Mouse (Mus musculus) CD4-positive, CD25-positive, alpha-beta regulatory T cell, adult 4 months (primary cell): ENCODE results near the gene Polq. TPM values are rescaled to one million over a fixed set of nuclear protein-coding genes. Genes with fewer than 3 reads are reported as not detected.

Source experiments
- ATAC-seq: one replicate; pipeline ENCODE4 v1.8.0; 2017
- polyA plus RNA-seq, 2 experiments: library from polyadenylated mRNA; unstranded; fragments of 100-300 nt; shearing (Covaris generic); gene quantifications; one replicate each; pipeline ENCODE4 v1.2.1; 2017

The Polq gene
- polyA plus RNA-seq = 1 to 10 TPM; 1.5 to 3.0 TPM

- ATAC-seq = peak; percentile 98
These were observed at the start of gene Polq for GRCm38 (mm10) chr16:37011061-37011921. TSS of gene Polq (plus strand) at chr16:37011786.

DNA sequence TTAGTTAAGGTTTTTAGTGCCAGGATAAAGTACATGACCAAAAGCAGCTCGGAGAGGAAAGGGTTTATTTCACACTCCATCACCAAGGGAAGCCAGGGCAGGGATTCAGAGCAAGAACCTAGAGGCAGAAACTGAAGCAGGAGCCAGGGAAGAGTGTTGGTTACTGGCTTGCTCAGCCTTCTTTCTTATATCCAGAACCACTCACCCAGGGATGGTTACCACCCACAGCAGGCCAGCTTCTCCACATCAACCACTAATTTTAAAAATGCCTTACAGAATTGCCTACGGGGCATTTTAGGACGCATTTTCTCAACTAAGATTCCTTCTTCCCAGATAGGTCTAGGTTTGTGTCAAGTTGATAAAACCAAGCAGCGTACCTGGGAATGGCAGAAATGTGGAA is 48.2 kb upstream of the Polq start:
- no peak for ATAC-seq

- ATAC-seq = no peak
These were observed 32.5 kb upstream of the Polq start for GRCm38 (mm10) chr16:36979127-36979526.

DNA sequence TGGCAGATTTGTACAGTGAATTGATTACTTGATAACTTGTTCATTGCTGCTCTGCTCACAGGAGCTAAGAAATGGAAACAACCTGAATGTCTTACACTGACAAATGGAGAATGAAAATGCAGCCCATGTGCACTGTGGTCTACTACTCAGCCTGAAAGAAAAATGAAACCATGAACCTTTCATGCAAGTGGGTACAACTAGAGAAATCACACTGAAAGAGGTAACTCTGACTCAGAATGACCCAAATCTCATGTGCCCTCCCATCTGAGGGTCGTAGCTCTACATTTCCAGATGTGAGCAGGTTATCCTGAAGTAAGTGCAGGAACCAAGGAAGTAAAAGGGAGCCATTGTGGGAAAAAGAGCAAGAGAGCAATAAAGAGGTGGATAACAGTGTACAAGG is 27.8 kb upstream of the Polq start:
- no peak for ATAC-seq

- ATAC-seq = peak; percentile 80
These were observed 25.9 kb upstream of the Polq start for GRCm38 (mm10) chr16:36985636-36986042.

- no peak for ATAC-seq
These were observed 24.2 kb upstream of the Polq start for GRCm38 (mm10) chr16:36987399-36987798.

DNA sequence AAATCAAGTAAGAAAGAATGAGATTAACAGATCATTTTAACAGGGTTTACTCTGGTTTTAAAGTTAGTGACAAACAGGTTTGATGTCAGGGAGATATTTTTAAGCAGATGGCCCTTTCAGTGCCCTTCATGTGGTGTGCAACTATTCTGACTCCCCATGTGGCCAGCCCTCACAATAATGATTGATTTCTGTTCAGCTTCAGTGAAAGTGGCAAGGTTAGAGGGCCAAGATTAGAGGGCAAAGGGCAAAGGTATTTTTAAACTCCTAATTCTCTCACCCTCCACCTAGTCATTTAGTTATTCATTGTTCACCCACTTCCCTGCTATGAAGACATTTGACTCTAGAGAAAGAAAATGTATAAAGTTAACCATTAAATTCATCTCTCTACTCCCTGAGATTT is 23.5 kb upstream of the Polq start:
- no peak for ATAC-seq

DNA sequence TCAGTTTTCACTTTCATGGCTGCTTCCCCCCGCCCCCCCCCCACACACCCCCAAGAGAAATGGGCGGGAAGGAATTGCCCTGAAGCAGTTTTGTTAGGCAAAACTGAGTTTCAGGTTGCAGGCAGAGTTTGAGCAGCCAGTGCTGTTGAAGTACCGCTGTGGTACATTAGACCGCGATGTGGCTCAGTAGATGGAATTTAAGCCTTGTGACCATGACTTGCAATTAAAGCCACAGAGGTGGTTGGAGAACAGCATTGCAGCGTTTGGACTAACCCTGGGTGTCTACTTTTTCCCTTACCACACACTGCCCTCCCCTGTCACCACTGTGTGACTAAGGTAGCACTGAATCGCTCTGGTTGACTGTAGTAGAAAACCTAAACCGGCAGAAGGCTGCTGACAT is 22.1 kb upstream of the Polq start:
- peak; percentile 14 for ATAC-seq

DNA sequence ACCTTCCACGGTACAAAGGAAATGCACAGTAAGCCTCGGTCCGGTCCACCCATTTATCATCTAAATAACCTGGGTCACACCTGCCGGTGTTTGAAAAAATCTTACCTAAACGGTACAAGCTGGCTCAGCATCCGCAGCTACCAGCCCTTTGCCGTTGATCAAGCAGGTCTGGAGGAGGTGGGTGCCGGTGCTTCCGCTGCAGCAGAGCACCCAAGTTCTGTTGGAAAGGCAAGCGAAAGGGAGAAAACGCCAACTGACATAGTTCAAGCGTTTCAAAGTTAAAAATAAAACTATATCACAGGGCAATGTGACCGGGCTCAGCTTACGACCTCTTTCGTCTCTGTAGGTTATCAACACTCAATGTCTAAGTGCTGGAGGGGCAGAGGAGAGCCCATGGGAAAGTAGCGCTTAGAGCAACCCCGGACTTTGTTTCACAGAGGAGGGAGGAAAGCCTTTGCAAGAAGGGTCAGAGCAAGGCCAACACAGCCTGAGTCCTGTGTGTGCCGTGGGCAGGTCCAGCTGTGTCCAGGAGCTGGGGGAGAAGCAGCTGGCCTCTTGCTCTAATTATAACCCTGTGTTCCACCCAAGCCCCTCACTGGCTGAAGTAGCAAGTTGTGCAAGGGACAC is 21.5 kb upstream of the Polq start, which contains the start of gene Fbxo40:
TSS of gene Fbxo40 (minus strand) at position 469 of the 627 bp plus-strand sequence.
- ATAC-seq = no peak

- ATAC-seq = no peak
These were observed 13.9 kb upstream of the Polq start for GRCm38 (mm10) chr16:36997650-36998049.

DNA sequence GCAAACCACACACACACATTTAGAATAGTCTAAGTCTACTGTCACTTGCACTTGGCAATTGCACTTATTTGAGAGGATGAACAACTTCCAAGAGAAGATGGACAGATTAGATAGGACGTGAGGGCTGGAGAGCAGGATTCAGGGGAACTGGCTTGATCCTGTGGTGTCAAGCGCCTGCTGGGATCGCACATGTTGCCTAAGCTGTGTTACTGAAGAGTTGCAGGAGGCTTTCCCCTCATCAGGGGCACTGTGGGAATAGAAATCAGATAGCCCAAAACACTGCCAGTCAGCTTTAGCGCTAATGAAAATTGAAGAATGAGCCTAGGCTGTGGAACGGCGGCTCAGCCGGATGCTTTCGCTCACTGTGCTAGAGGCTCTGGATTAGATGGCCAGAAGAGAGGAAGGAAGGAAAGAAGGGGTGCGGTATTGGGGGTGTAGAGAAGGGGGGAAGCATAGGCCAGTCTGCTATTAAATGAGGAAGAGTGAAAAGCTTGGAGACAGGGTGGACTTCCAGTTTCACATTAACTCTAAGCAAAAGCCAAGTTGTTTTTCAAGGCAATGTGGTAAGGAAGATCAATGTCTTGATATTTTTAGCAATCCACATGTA is 12.1 kb upstream of the Polq start:
- ATAC-seq = no peak

DNA sequence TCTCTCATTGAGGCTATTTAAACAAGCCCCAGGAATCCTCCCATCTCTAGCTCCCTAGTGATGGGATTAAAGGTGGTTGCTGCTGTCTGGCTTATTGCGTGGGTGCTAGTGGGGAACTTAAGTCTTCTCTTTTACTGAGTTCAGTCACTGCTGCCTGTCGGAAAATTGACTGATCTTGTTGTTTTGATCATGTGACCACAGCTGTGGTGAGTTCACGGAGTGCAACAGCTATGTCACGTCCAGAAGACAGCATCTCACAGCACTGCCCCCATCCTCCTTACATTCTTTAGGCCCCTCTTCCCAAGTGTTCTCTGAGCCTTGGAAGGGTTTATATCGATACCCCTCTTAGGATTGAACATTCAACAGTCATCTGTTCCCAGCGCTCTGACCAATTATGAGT is 2.3 kb upstream of the Polq start:
- ATAC-seq = no peak

- peak; percentile 48 for ATAC-seq
These were observed 1.2 kb upstream of the Polq start for GRCm38 (mm10) chr16:37010370-37010769.

DNA sequence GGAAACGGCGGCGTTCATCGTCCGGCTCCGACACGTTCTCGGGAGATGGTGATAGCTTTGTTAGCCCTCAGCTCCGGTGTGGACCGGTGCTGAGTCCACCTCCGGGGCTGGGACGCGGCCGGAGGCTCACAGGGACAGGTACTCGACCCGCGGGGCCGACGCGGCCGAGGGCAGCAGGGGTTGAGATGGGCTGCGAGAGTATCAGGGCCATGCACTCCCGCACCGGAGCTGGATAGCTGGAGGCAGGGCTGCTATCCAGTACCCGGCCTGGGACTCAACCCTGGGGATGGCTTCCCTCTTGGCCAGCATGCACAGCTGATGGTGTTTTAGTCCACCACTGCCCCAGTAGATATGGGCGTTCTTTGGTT is 320 bp downstream of the Polq start:
- no peak for ATAC-seq

DNA sequence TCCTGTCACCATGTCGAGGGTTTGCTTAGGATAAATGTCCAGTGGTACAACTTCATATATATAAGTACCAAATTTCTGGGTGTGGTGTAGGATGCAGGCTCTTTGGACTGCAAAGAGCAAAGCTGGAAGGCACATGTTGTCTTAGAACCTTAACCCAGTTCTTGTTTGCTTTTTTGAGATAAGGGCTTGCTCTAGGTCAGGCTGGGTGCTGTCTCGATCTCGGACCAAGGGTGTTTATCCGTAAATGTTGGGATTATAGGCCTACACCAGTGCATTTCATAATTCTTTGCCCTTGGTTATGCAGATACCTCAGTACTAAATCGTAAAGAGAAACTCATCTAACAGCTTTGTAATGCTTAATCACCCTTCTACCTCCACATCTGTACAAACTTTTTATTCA is 750 bp downstream of the Polq start:
- no peak for ATAC-seq

DNA sequence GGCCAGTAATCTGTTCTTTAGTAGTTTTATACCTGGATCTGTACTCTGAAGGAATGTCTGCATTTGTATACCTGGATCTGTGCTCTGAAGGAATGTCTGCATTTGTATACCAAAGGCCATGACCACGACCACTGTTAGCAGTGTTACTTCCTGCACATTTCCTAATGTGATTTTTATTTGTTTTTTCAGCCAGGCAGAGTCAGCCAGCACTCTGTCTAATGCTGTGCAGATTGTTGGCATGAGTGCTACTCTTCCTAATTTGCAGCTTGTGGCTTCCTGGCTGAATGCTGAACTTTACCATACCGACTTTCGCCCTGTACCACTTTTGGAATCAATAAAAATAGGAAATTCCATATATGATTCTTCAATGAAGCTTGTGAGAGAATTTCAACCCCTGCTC is 16.0 kb downstream of the Polq start:
- ATAC-seq = no peak

DNA sequence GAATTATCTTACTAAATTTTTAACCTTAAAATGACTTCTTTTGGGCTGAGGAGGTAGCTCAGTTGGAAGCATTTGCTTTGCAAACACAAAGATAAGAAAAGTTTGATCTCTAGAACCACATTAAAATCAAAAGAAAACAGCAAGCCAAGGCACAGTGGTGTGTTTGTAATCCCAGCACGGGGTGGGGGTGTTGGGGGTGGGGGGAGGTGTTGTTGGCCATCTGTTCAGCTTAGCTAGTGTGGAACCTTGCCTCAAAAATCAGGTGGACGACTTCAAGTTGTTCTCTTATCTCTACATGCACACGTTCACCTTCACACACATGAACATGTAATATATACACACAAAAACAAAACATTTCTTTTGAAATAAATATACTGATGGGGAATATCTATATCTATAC is 20.4 kb downstream of the Polq start:
- ATAC-seq = no peak

DNA sequence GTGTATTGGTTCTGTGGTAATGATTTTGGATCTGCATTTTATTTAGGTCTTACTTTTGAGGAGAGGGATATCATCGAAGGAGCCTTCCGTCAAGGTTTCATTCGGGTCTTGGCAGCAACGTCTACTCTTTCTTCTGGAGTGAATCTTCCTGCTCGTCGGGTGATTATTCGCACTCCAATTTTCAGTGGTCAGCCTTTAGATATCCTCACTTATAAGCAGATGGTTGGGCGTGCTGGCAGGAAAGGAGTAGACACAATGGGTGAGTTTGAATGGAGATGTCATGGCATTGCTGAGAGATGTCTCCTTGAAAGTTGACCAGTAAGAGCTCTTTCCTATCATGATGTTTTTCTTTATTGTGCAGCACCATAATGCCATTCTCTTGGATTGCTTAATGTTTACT is 23.2 kb downstream of the Polq start:
- no peak for ATAC-seq

- no peak for ATAC-seq
These were observed 48.0 kb downstream of the Polq start for GRCm38 (mm10) chr16:37059631-37060030.

GRCm38 (mm10) chr16:37061261-37061660 is 49.7 kb downstream of the Polq start:
- no peak for ATAC-seq

- no peak for ATAC-seq
These were observed 60.8 kb downstream of the Polq start for GRCm38 (mm10) chr16:37072354-37072753.

- no peak for ATAC-seq
These were observed 78.1 kb downstream of the Polq start for GRCm38 (mm10) chr16:37089648-37090047.

GRCm38 (mm10) chr16:37094169-37094833 is 82.7 kb downstream of the Polq start:
- ATAC-seq = peak; percentile 95
